Mouse (Mus musculus) heart, postnatal 0 days (tissue): ENCODE measurements around the gene Mroh2a.

Source experiments
- CTCF ChIP-seq: IDR thresholded peaks from 2 replicates; pipeline ENCODE4 v1.5.1; 2016; ENCODE audit warnings: antibody characterized with exemption, control low read depth, low read depth
- EP300 ChIP-seq: IDR thresholded peaks from 2 replicates; pipeline ENCODE4 v1.6.1; 2016; ENCODE audit warnings: antibody characterized with exemption, low read depth

DNA sequence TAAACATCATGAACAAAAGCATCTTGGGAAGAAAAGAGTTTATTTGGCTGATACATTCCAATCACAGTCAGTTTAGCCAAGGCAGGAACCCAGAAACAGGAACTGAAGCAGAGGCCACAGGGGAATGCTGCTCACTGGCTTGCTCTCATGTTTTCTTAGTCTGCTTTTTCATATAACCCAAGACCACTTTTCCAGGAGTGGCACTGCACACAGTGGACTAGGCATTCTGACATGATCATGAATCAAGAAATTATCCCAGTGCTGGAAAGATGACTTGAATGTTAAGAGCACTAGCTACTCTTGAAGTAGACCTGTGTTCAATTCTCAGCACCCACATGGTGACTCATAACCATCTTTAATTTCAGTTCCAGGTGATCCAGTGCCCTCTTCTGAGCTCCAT lies 1.0 kb upstream of the Mroh2a start:
- TF ChIP-seq CTCF (no peak), EP300 (no peak)
